Mouse (Mus musculus) kidney, adult 2 months (tissue): ENCODE results near the gene Ankrd24.

Experiments
- CTCF ChIP-seq: fragments of 200-500 bp; conservative IDR thresholded peaks from 2 replicates; pipeline ENCODE4 v1.5.1; 2011; ENCODE audit warnings: low read depth, mild to moderate bottlenecking, control low read depth, low read length, moderate library complexity, mixed read lengths; ENCODE audit not compliant: insufficient read depth, insufficient read length
- POLR2A ChIP-seq: fragments of 200-500 bp; IDR thresholded peaks from one replicate; pipeline ENCODE4 v1.6.1; 2011; ENCODE audit warnings: low read depth, low read length, control low read depth

DNA sequence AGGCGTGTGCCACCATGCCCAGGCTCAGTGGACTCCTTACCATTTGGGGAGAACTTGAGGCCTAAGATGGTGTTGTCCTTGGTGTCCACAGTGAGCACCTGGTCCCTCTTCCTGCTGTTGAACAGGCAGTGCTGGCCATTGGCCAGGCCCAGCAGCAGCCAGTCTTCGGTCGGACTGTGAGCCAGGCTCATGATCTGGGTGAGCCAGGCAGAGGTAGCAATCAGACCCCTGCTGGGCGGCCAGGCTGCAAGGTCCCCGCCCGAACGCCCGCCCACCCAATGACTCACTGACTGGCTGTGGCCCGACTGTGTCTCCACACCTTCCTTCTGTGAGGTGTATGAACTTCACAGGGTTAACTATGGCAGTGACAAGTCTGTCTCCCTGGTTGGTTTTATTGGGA is 36.5 kb upstream of the Ankrd24 start:
- TF ChIP-seq POLR2A = no peak
- no peak for TF ChIP-seq CTCF
